Comparison of ENCODE assay signal across 11 mouse cellular contexts in the genomic region with DNA sequence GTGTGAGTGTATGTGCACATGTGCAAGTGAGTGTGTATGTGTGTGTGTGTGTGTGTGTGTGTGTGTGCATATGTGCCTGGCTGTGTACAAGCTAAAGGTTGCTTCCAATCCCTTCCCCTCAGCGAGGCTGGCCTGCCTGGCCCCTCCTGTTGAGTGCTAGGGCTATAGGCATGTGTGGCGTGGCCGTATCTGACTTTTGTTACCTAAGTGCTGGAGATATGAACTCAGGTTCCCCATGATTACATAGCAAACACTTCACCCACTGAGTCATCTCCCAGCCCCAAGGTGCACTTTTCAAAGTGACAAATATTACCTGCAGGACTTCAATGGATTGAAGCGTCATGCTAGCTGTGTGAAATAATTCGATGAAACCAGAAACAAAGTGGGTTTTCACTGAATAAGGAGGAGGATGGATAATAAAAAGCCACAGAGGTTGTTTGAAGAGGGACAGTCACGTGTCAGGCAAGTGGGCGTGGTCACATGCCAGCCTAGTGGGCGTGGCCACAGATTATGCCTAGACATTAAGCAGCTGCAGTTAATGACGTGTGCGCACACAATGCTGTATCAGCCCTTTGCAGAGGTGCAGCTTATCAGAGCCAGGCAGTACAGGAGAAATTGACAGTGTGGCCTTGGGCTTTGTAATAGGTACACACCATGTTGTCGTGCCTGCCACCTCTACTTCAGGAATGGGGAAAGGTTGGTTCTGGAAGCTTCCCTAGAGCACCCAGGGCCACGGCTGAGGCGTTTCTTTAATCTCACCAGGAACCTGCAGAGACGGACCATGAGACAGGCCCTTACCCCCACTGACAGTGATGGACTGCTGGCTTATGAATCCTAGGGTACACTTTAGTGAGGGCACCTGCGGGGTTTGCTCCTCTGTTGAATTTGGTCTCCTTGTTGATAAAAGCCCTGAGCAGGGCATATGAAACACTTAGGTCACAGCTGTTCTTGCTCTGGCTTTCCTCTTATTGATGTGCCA.
DNase-seq lines count a peak whose midpoint lies in the region.
"Had no signal": no experiment of that assay in that cellular context is flagged by ENCODE, and none has a peak within 500 bp of the region (broad histone marks: within the 10 kb centered on the region; RNA-seq: fewer than 3 reads in every experiment).

No protein-coding gene starts in this region.

- WGBS in limb, embryonic 10.5 days = 78% methylated on average over 15 of the region's 15 CpGs

- DNase-seq in 416B (ENCODE audit: low read depth) (peak; percentile 13), MEL-GATA-1-ER (ENCODE audit: extremely low read depth, low read depth) (peak; percentile 53)
- no peak for DNase-seq in limb, embryonic 10.5 days (ENCODE audit: low spot score)
- DNase-seq in lung, postnatal 4 days = peak; percentile 15 to 38
- no peak for DNase-seq in urinary bladder, adult 2 months (ENCODE audit: low spot score)
- DNase-seq in left cerebral cortex, adult 18-20 months (ENCODE audit: low spot score in 2 of 2) = no peak
- no peak for DNase-seq in adrenal gland, postnatal 36 days
- DNase-seq in urinary bladder, postnatal 10 days (ENCODE audit: low spot score) = no peak
- DNase-seq: cerebellum, adult 8-10 months had no signal

- no peaks in the 10 kb centered on the region for H3K9me3 ChIP-seq in limb, embryonic 10.5 days (replicated peaks)
- H3K9me3 ChIP-seq: hindbrain, embryonic 15.5 days; limb, embryonic 12.5 days had no signal

- H3K27ac ChIP-seq in limb, embryonic 10.5 days = peak overlapping the region; percentile 26; the same call in 1 of the 2 replicates
- H3K27ac ChIP-seq: hindbrain, embryonic 15.5 days; limb, embryonic 12.5 days had no signal

- H3K4me1 ChIP-seq in limb, embryonic 10.5 days = peaks cover 68% of the 10 kb centered on the region

- H3K36me3 ChIP-seq in limb, embryonic 10.5 days = no peaks in the 10 kb centered on the region
- H3K36me3 ChIP-seq: hindbrain, embryonic 15.5 days; limb, embryonic 12.5 days had no signal

- H3K4me3 ChIP-seq in limb, embryonic 10.5 days = no peak overlapping the region
- H3K4me3 ChIP-seq: hindbrain, embryonic 15.5 days; limb, embryonic 12.5 days had no signal

- peaks cover 62% of the 10 kb centered on the region for H3K27me3 ChIP-seq in limb, embryonic 10.5 days (ENCODE audit: low read depth, poor library complexity, severe bottlenecking)

Comparison
In these comparisons a context has a peak if more than half of its experiments do, and no peak if none do; other contexts are left out.
1. DNase-seq: peak in 416B (single experiment), MEL-GATA-1-ER (single experiment) and lung, postnatal 4 days (2 of 2); none in limb, embryonic 10.5 days (single experiment), urinary bladder, adult 2 months (single experiment), left cerebral cortex, adult 18-20 months (0 of 2), adrenal gland, postnatal 36 days (0 of 2) and urinary bladder, postnatal 10 days (single experiment).